Mouse (Mus musculus): ENCODE measurements around the gene Vwf. TPM values are rescaled to one million over a fixed set of nuclear protein-coding genes. Genes with fewer than 3 reads are reported as not detected.

Gene Vwf
- polyA plus RNA-seq, 1 experiment from 2014 or later = 15.9 TPM

DNA sequence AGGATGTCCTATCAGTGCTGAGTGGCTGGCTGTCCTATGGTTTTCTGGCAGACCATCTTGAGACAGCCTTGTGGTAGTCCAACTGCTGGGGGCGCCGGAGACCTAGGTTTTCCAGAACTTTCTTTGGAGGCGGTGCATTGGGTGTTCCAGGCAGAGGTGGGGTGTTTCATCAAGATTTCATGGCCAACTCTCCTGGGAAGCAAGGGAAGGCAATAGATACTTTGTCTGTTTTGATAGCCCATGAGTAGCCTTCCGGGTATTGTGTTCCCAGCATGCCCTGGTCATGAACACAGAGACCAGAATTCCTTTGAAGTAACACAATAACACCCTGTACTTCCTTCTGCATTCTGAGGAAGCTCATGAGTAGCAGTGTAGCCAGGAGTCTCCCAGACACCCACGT, 17.1 kb upstream of the Vwf start:
- peaks cover 21% of the 10 kb centered on the region for H3K79me2 ChIP-seq (ENCODE audit: inconsistent target)
- H3K27ac ChIP-seq = no peak overlapping the region
- WGBS (ENCODE audit: missing documents) = 82% methylated on average over 5 of the region's 5 CpGs
- no peak overlapping the region for H3K4me3 ChIP-seq (ENCODE audit: inconsistent target)
- H3K36me3 ChIP-seq (ENCODE audit: inconsistent target) = no peaks in the 10 kb centered on the region

DNA sequence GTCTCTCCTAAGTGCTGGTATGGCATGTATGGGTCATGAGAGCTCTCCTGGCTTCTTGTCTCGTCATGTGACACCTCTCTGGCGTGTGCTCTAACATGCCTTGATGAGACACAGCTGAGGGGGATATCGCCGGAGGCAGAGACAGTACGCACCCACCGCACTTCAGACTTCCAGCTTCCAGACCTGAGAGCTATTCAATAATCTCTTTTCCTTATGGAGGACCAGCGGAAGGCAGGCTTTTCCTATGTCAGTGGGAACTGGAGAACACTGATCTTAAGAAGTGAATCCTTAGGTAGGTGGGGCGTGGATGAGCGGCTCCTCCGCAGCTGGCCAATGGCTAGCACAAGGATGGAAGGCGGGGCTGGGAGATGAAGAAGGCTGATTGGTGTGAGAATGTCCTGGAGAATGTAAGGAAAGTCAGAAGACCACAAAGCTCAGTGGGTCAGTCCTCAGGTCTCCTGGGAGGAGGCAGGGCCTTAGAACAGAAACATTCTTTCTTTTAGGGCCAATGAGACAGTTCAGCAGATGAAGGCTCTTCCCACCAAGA, 13.4 kb upstream of the Vwf start:
- Histone ChIP-seq H3K4me3 (ENCODE audit: inconsistent target) (peak overlapping the region; percentile 33), H3K36me3 (ENCODE audit: inconsistent target) (no peaks in the 10 kb centered on the region), H3K27ac (peak overlapping the region; percentile 82), H3K79me2 (ENCODE audit: inconsistent target) (peaks cover 52% of the 10 kb centered on the region)
- WGBS (ENCODE audit: missing documents) = 95% methylated on average over 11 of the region's 11 CpGs

DNA sequence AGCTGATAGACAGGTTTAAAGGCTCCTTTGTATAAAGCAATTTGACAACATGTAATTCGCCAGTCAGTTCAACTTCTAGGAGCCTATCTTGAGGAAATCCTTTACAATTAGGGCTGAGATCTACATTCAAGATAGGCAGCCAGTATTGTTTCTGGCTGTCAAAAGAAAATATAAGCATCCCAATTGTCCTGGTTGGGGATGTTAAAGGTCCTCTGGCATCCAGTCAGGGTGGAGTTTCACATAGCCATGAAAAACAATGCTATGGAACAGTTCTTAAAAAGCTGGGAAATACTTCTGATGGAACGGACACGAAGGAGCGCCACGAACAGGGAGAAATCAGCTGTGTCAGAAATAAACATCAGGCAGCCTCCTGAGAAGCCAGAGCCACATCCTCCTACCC, 11.6 kb upstream of the Vwf start:
- Histone ChIP-seq H3K36me3 (ENCODE audit: inconsistent target) (no peaks in the 10 kb centered on the region), H3K79me2 (ENCODE audit: inconsistent target) (peaks cover 52% of the 10 kb centered on the region), H3K4me3 (ENCODE audit: inconsistent target) (no peak overlapping the region), H3K27ac (no peak overlapping the region)
- 94% methylated on average over 5 of the region's 5 CpGs for WGBS (ENCODE audit: missing documents)

DNA sequence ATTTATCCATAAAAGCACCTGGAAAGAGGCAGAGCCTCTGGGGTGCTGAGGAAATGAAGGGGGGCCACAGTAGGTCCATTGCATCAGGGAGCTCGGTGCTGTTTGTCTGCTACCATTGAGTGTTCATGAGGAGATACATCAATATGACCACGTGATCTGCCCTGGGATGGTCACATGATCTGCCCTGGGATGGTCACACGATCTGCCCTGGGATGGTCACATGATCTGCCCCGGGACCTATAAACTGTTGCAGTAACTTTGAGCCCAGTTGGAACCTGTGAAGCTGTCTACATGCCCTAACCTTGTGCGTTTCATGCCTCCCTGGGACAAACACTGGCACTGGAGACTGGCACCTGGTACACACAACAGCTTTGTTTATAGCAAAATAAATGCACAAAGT, 8.1 kb upstream of the Vwf start:
- Histone ChIP-seq H3K36me3 (ENCODE audit: inconsistent target) (no peaks in the 10 kb centered on the region), H3K4me3 (ENCODE audit: inconsistent target) (no peak overlapping the region), H3K27ac (peak overlapping the region; percentile 91), H3K79me2 (ENCODE audit: inconsistent target) (peaks cover 41% of the 10 kb centered on the region)
- 85% methylated on average over 5 of the region's 5 CpGs for WGBS (ENCODE audit: missing documents)

DNA sequence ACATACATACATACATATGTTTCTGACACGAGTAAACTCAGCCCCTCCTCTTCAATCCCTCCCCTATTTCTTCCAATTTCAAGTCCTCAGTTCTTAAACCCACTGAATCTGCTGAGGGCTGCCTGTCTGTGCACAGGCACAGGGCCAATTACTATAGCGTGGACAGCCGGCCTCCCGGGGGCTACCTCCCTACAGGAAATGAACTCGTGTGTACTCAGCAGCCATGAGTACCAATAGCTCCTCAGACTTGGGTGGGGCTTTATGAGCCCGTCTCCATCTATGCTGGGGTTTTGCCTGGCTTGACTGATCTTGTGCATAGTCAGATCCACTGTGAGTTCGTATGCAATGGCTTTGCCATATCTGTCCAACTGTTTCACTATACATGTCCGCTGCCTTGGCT, 7.2 kb upstream of the Vwf start:
- 43% methylated on average over 8 of the region's 8 CpGs for WGBS (ENCODE audit: missing documents)
- H3K27ac ChIP-seq = peak overlapping the region; percentile 91
- H3K79me2 ChIP-seq (ENCODE audit: inconsistent target) = peaks cover 32% of the 10 kb centered on the region
- no peak overlapping the region for H3K4me3 ChIP-seq (ENCODE audit: inconsistent target)
- no peaks in the 10 kb centered on the region for H3K36me3 ChIP-seq (ENCODE audit: inconsistent target)

DNA sequence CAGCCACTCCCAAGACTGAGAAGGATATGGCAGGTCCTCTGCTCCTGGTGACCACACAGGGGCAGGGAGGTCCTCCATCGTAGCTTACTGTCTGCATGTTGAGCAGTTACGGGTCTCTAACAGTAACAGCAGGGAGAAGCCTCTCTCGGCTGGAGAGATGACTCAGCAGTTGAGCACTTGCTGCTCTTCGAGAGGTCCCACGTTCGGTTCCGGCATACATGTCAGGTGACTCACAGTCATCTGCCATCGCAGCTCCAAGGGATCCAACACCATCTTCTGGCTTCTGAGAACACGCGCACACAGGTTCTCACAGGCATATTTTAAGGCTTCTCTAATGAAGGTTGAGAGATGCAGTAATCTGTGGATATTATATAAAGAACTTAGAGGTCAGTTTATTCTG, 6.4 kb upstream of the Vwf start:
- no peak overlapping the region for H3K4me3 ChIP-seq (ENCODE audit: inconsistent target)
- H3K27ac ChIP-seq = peak overlapping the region; percentile 91
- 24% methylated on average over 10 of the region's 10 CpGs for WGBS (ENCODE audit: missing documents)
- peaks cover 24% of the 10 kb centered on the region for H3K79me2 ChIP-seq (ENCODE audit: inconsistent target)
- H3K36me3 ChIP-seq (ENCODE audit: inconsistent target) = no peaks in the 10 kb centered on the region

DNA sequence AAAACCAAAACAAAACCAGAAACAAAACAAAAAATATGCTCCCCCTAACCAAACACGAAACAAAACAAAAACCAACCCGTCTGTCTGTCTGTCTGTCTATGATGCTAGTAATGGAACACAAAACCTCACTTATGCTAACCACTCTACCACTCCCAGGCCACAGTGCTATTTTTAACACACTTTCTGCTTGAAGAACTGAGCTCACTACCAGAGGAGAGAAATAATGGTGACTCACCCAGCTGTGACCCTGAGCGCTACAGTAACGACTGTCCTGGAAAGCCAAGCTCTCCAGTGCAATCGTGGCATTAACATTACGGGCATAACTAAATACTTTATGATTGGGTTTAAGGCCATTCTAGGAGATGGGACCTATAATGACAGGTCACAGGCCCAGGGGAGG, 5.7 kb upstream of the Vwf start:
- Histone ChIP-seq H3K27ac (peak overlapping the region; percentile 91), H3K4me3 (ENCODE audit: inconsistent target) (no peak overlapping the region), H3K79me2 (ENCODE audit: inconsistent target) (peaks cover 18% of the 10 kb centered on the region), H3K36me3 (ENCODE audit: inconsistent target) (no peaks in the 10 kb centered on the region)
- 36% methylated on average over 6 of the region's 6 CpGs for WGBS (ENCODE audit: missing documents)

DNA sequence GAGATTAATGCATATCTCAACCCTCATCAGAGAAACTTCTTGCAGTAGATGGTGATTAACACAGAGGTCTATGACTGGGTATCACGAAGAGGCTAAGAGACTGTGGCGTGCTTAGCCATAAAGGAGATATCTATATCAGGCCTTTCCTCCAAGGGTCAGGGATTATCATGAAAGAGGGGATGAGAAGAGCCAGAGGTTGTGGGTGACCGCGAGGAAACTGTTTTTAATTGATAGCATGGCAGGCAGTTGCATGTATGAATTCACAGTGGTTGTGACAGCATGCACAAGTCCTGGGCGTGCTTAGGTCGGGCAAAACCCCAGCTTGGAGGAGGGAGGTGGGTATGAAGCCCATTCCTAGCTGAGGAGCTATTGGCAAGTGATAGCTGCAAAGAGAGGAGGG, 5.3 kb upstream of the Vwf start:
- WGBS (ENCODE audit: missing documents) = over 99% methylated on average over 6 of the region's 6 CpGs
- Histone ChIP-seq H3K27ac (peak overlapping the region; percentile 91), H3K36me3 (ENCODE audit: inconsistent target) (no peaks in the 10 kb centered on the region), H3K4me3 (ENCODE audit: inconsistent target) (no peak overlapping the region), H3K79me2 (ENCODE audit: inconsistent target) (peaks cover 13% of the 10 kb centered on the region)

DNA sequence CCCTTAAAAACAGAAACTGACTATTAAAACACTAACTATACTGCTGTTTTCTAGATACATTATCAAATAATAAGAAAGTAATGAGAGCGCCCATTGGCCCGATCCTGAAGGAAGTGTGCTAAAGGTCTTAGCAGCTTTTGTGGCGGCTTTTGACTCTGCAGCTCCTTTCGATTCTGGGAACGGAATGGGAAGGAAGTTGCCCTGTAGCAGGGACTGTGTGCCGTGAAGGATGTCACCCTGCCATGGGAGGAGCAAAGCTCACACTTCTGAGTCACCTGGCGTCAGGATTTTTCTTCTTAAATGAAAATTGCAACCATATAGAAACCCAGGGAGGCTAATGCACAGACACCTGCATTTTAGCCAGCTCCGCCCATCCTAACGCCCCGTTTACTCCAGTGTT, 1.8 kb downstream of the Vwf start:
- H3K4me3 ChIP-seq (ENCODE audit: inconsistent target) = no peak overlapping the region
- 18% methylated on average over 10 of the region's 10 CpGs for WGBS (ENCODE audit: missing documents)

DNA sequence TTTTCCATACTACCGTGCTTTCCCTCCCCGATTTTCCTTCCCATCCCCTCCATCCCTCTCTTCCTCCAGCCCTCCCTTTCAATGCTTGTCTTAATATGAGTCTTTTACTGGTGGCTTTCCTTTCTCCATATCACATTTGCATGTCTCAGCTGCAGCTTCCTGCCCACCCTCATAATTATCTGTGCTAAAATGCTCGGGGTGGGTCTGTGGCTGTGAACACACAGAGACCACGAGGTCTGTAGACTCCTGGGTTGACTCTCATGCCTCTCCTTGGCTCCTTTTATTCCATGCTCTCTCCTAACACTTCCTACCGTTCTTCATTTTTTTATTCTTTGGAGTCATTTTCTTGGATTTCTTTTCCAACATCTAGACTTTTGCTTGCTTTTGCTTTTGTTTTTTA, 3.6 kb downstream of the Vwf start:
- WGBS (ENCODE audit: missing documents) = 57% methylated on average over 5 of the region's 5 CpGs
- Histone ChIP-seq H3K79me2 (ENCODE audit: inconsistent target) (no peaks in the 10 kb centered on the region), H3K27ac (no peak overlapping the region), H3K36me3 (ENCODE audit: inconsistent target) (peaks cover 7% of the 10 kb centered on the region; the same call in 1 of the 2 replicates), H3K4me3 (ENCODE audit: inconsistent target) (no peak overlapping the region)

More for the DNA sequence above, 1.8 kb downstream of the Vwf start:
- H3K27ac ChIP-seq = no peak overlapping the region
- H3K79me2 ChIP-seq (ENCODE audit: inconsistent target) = no peaks in the 10 kb centered on the region
- H3K36me3 ChIP-seq (ENCODE audit: inconsistent target) = no peaks in the 10 kb centered on the region

DNA sequence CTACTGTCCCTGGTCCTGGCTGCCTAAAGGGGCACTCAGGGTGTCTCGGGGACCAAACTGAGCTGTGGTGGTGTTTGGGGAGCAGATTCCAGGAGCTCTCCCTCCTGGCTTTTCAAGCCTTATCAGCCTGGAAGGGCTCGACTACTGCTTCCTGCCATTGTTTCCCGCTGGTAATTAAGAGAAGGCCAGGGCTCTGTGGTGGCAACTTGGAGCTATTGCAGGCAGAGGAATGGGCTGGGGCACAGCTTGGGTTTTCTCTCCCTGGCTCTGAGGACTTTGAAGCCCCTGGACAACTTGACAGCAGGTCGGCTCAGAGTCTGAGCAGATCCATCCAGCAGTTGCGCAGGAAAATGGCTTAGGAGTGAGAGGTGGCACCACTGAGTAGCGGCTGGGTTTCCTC, 6.2 kb downstream of the Vwf start:
- peaks cover 11% of the 10 kb centered on the region; the same call in 1 of the 2 replicates for H3K36me3 ChIP-seq (ENCODE audit: inconsistent target)
- H3K79me2 ChIP-seq (ENCODE audit: inconsistent target) = no peaks in the 10 kb centered on the region
- H3K27ac ChIP-seq = no peak overlapping the region
- 70% methylated on average over 6 of the region's 6 CpGs for WGBS (ENCODE audit: missing documents)
- no peak overlapping the region for H3K4me3 ChIP-seq (ENCODE audit: inconsistent target)

DNA sequence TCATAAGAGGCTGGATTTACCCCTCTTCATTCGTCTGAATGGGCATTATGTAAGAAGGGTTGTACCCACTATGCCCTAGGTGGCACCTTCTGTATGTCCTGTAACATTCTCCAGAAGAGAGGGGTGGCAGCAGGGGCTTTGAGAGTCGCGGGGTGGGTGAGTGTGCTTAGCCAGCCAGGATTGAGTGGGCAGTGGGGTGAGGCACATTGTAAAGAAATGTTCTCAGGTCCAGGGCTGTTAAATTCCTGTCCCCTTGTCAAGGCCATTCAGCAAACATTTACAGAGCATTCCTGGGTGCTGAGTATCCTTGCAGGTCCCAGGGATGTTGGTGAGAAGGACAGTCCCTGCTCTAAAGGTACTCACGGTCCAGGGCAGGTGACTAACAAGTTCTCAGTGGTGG, 7.0 kb downstream of the Vwf start:
- H3K79me2 ChIP-seq (ENCODE audit: inconsistent target) = no peaks in the 10 kb centered on the region
- WGBS (ENCODE audit: missing documents) = 90% methylated on average over 4 of the region's 4 CpGs
- H3K4me3 ChIP-seq (ENCODE audit: inconsistent target) = no peak overlapping the region
- peaks cover 11% of the 10 kb centered on the region; the same call in 1 of the 2 replicates for H3K36me3 ChIP-seq (ENCODE audit: inconsistent target)
- H3K27ac ChIP-seq = no peak overlapping the region

DNA sequence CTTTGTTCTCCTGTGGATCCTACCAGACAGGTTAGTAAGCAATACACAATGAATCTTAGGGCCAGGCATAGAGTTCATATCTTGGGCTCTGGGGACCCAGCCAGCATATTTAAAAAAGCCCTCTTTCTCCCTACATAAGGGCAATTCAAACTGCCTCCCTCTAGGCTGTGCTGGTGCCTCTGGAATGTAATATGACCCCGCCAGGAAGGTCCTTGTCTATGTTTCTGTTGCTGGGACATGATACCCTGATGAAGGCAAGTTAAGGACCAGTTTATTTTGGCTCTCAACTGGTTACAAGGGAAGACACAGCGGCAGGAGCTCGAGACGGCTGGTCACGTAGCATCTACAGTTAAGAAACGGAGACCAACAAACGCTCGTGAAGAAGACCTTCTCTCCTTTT, 12.3 kb downstream of the Vwf start:
- Histone ChIP-seq H3K4me3 (ENCODE audit: inconsistent target) (no peak overlapping the region), H3K36me3 (ENCODE audit: inconsistent target) (peaks cover 11% of the 10 kb centered on the region; the same call in 1 of the 2 replicates), H3K27ac (no peak overlapping the region), H3K79me2 (ENCODE audit: inconsistent target) (no peaks in the 10 kb centered on the region)
- 91% methylated on average over 8 of the region's 8 CpGs for WGBS (ENCODE audit: missing documents)

DNA sequence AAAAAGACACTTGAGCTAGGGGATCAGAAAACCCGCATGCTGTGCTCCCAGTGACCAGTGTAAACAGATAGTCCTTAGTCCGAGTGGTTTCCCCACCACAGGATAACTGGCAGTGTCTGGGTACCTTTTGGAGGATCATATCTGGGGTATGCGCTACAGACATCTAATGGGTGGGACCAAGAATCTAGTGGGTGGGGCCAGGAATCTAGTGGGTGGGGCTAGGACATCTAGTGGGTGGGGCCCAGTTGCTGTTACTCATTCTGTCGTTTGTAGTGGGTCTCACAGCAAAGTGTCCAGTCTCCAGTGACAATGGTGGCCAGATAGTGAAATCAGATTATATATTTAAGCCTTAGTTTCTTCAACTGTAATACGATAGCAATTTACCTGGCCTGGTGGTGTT, 14.5 kb downstream of the Vwf start:
- no peak overlapping the region for H3K27ac ChIP-seq
- H3K36me3 ChIP-seq (ENCODE audit: inconsistent target) = peaks cover 5% of the 10 kb centered on the region; the same call in 1 of the 2 replicates
- H3K79me2 ChIP-seq (ENCODE audit: inconsistent target) = no peaks in the 10 kb centered on the region
- WGBS (ENCODE audit: missing documents) = 86% methylated on average over 5 of the region's 5 CpGs
- no peak overlapping the region for H3K4me3 ChIP-seq (ENCODE audit: inconsistent target)

DNA sequence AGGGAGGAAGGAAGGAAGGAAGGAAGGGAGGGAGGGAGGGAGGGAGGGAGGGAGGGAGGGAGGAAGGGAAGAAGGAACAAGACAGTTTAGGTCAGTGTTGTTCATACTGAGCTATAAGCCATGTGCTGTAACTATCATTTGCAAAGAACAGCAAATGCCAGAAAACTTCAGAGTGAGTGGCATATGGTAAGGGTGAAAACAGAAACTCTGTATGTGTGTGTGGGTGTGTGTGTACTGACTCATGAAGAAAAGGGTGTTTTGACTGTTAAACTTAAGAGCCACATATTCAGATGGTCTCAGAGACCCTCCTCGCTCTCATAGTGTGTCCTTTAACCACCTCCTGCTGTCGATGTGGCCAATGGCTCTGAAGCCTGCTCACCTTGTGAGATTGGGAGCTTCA, 14.9 kb downstream of the Vwf start:
- Histone ChIP-seq H3K79me2 (ENCODE audit: inconsistent target) (no peaks in the 10 kb centered on the region), H3K4me3 (ENCODE audit: inconsistent target) (no peak overlapping the region), H3K36me3 (ENCODE audit: inconsistent target) (peaks cover 7% of the 10 kb centered on the region; the same call in 1 of the 2 replicates), H3K27ac (no peak overlapping the region)
- 91% methylated on average over 2 of the region's 2 CpGs for WGBS (ENCODE audit: missing documents)

DNA sequence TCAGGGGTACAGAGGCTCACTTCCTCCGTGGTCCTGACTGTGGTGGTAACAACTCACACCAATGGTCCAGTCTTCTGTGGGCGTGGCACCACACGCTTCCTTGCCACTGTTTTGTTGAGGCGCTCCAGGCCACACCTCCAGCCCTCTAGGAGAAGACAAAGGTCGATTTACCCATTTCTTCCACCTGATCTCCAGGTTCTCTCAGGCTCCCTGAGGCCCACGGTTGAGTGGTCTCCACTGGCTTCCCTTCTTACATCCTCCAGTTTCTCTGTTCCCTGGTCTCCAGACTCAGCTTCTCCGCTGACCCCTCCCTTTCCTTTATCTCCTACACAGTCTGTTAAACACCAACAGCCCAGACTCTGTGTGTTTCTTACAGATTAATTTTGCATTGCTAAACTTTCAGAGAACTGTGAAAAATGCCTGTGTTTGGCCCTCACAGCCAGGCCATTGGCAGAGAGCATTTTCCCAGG, 18.3 kb downstream of the Vwf start:
- Histone ChIP-seq H3K79me2 (ENCODE audit: inconsistent target) (no peaks in the 10 kb centered on the region), H3K36me3 (ENCODE audit: inconsistent target) (peaks cover 13% of the 10 kb centered on the region; the same call in 1 of the 2 replicates), H3K27ac (no peak overlapping the region), H3K4me3 (ENCODE audit: inconsistent target) (no peak overlapping the region)
- WGBS (ENCODE audit: missing documents) = 77% methylated on average over 7 of the region's 7 CpGs

Data from macrophage (primary cell).